Mouse (Mus musculus): Measurements from ENCODE around the gene Rhbdd1.

- TF ChIP-seq POLR2A (IDR thresholded peaks at IDR 0.05; ENCODE audit: control insufficient read depth in 1 of 2, insufficient read depth in 1 of 2, low read depth in 1 of 2, low read length in 2 of 2, poor library complexity in 1 of 2) (no peak), GATA1 (IDR thresholded peaks at IDR 0.05; ENCODE audit: low read depth, low read length) (no peak), SIN3A (IDR thresholded peaks at IDR 0.05; ENCODE audit: low read length) (no peak)
Observed at GRCm38 (mm10) chr1:82381946-82382345, 65.7 kb downstream of the Rhbdd1 start.

All from MEL (cell line).